Mouse (Mus musculus) midbrain, postnatal 0 days (tissue): ENCODE measurements at regions not wholly inside any gene's neighbourhood (a gene's known extent, or its start where the extent isn't known, plus 50 kb on each side); places are given as distances from the start of the nearest gene placed in this dataset.
A peak's percentile ranks its signal among the peaks of the same experiment; 100 is the strongest.

Experiments used
- ATAC-seq: fragments of 200-750 bp; cut with Nextera tagmentation; 2 replicates; pipeline ENCODE4 v1.8.0; 2017; ENCODE audit warnings: moderate number of reproducible peaks, mild to moderate bottlenecking, moderate TSS enrichment, moderate library complexity; ENCODE audit not compliant: low FRiP score
- DNase-seq: peaks from one replicate; pipeline ENCODE4 v3.0.0-alpha.2; 2015; ENCODE audit warnings: low spot score
- H3K27ac ChIP-seq: fragments of 300-500 bp; sonication (generic); 2 replicates; pipeline ENCODE4 v1.5.1; 2014; ENCODE audit warnings: low read depth, mild to moderate bottlenecking, low read length, mixed read lengths
- H3K27me3 ChIP-seq: fragments of 300-500 bp; sonication (generic); 2 replicates; pipeline ENCODE4 v1.6.1; 2014; ENCODE audit warnings: low read length, control low read depth, mixed read lengths; ENCODE audit not compliant: insufficient read depth
- H3K36me3 ChIP-seq: fragments of 300-500 bp; sonication (generic); 2 replicates; pipeline ENCODE4 v1.6.1; 2014; ENCODE audit warnings: low read length, control low read depth, mixed read lengths; ENCODE audit not compliant: insufficient read depth
- H3K4me1 ChIP-seq: fragments of 300-500 bp; sonication (generic); 2 replicates; pipeline ENCODE4 v1.6.1; 2014; ENCODE audit warnings: mild to moderate bottlenecking, control low read depth, antibody characterized with exemption, low read length, mixed read lengths; ENCODE audit not compliant: insufficient read depth
- H3K4me2 ChIP-seq: fragments of 300-500 bp; sonication (generic); 2 replicates; pipeline ENCODE4 v1.6.1; 2014; ENCODE audit warnings: low read depth, mild to moderate bottlenecking, low read length, mixed read lengths; ENCODE audit not compliant: poor library complexity, severe bottlenecking
- H3K4me3 ChIP-seq: fragments of 300-500 bp; sonication (generic); 2 replicates; pipeline ENCODE4 v1.5.1; 2014; ENCODE audit warnings: low read depth, mild to moderate bottlenecking, low read length, moderate library complexity
- H3K9ac ChIP-seq: fragments of 300-500 bp; sonication (generic); replicated peaks from 2 replicates; pipeline ENCODE4 v1.6.1; 2014; ENCODE audit warnings: mild to moderate bottlenecking, low read length, moderate library complexity, mixed read lengths; ENCODE audit not compliant: poor library complexity, severe bottlenecking
- H3K9me3 ChIP-seq: fragments of 300-500 bp; sonication (generic); 2 replicates; pipeline ENCODE4 v1.6.1; 2016; ENCODE audit warnings: low read length, control low read depth
- CTCF ChIP-seq: IDR thresholded peaks from 2 replicates; pipeline ENCODE4 v1.5.1; 2016; ENCODE audit warnings: antibody characterized with exemption, mild to moderate bottlenecking
- WGBS: fragments of 180-500 bp; shearing (Covaris S2); extraction: QIAGEN DNeasy Blood & Tissue Kit; methylation state at CpG from one replicate; pipeline ENCODE4 v1.1.7; 2014; 5-methylcytosine and 5-hydroxymethylcytosine counted together

DNA sequence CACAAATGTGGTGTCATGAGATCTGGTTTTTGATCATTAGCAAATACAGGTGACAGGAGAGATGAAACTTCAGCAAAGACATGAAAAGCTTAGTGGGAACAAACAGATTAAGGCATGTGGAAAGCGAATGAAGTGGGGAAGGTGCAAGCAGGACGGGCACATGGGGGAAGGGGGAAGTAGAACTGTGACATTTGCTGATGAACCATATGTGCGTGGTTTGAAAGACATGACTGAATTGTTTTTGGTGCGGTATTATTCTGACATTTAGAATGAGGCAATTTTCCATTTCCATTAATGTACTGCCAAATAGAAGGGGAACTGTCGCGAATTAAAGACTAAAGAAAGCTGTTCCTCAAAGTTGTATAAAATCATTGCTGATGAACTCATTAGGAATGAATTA, 521.5 kb upstream of the Nr3c2 start:
- ATAC-seq: no peak
- Histone ChIP-seq H3K9ac (no peak overlapping the region), H3K4me2 (no peak overlapping the region), H3K9me3 (no peaks in the 10 kb centered on the region), H3K4me3 (no peak overlapping the region), H3K36me3 (no peaks in the 10 kb centered on the region), H3K27ac (no peak overlapping the region), H3K27me3 (no peaks in the 10 kb centered on the region), H3K4me1 (no peaks in the 10 kb centered on the region)
- 90% methylated on average over 6 of the region's 6 CpGs for WGBS
- no peak for DNase-seq
- no peak for TF ChIP-seq CTCF

DNA sequence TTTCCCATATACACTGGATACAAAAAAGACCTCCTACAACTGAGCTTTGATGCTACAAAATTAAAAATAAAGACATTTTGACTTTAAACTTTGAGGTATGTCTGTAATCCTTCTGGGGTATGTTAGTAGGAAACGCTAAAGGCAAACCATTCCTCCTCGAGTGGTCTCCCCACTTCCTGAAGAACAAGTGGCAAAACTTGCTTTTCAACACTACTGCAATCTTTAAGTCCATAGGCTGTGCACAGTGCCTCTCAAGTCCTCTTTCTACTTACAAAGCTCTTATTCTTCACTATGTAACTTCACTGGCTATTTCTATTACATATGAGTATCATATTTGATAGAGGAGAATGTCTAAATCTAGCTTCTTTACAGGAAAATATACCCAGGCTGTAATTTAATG, 517.6 kb upstream of the Nr3c2 start:
- Histone ChIP-seq H3K4me2 (no peak overlapping the region), H3K27ac (no peak overlapping the region), H3K27me3 (no peaks in the 10 kb centered on the region), H3K4me1 (no peaks in the 10 kb centered on the region), H3K36me3 (no peaks in the 10 kb centered on the region), H3K9me3 (no peaks in the 10 kb centered on the region), H3K4me3 (no peak overlapping the region), H3K9ac (no peak overlapping the region)
- no peak for DNase-seq
- no peak for TF ChIP-seq CTCF
- 87% methylated on average over 2 of the region's 2 CpGs for WGBS
- ATAC-seq: no peak

DNA sequence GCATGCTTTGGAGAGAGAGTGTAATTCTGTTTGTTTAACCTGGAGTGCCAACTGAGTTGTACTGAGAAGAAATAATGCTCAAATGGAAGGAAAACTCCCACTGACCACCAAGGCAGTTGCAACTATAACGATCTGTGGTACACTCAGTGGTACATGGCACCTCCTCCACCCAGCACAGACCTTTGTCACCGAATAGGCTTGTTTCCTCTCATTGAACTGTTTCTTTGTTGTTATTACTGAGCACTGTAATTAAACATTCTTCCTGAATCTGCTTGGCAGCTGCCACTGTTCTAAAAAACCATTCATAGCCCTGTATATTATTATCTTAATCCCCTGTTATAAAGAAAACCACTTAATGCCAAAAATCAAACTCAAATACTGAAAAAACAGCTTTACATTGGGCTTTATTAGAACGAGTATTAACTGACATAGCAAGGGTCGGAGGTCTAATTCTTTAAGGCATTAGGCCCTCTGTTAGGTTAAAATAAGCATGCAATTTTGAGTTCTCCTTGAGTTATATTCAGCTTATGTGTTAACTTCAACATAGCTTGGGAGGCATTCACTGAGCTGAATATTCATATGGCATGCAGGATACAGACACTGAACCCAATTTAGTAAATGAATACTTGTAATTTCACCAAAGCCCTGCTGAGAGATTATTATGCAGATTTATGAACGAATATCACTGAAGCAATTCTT, 515.5 kb upstream of the Nr3c2 start:
- ATAC-seq: no peak
- WGBS: 33% methylated on average over 5 of the region's 5 CpGs
- H3K4me2 ChIP-seq: no peak overlapping the region
- no peaks in the 10 kb centered on the region for H3K4me1 ChIP-seq
- H3K4me3 ChIP-seq: no peak overlapping the region
- H3K27ac ChIP-seq: no peak overlapping the region
- H3K36me3 ChIP-seq: no peaks in the 10 kb centered on the region
- no peaks in the 10 kb centered on the region for H3K9me3 ChIP-seq
- TF ChIP-seq CTCF: no peak
- no peak for DNase-seq
- no peak overlapping the region for H3K9ac ChIP-seq
- no peaks in the 10 kb centered on the region for H3K27me3 ChIP-seq

DNA sequence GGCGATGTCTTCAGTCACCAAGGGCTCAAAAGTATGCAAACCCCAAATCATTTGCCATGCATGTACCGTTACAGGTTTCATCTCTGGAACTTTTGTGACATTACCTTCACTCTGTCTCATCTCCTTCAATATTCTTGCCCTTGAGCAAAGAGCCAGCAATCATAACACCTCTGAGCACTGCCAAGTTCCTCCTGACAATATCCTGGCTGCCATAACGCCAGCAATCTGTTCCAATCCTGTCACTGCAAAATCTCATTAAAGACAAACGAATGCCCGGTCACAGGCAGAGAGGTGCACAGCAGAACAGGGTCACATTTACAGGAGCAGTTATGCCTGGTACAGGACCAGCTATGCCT, 515.0 kb upstream of the Nr3c2 start:
- Histone ChIP-seq H3K9ac (no peak overlapping the region), H3K4me3 (no peak overlapping the region), H3K27me3 (no peaks in the 10 kb centered on the region), H3K4me1 (no peaks in the 10 kb centered on the region), H3K4me2 (no peak overlapping the region), H3K36me3 (no peaks in the 10 kb centered on the region), H3K27ac (no peak overlapping the region), H3K9me3 (no peaks in the 10 kb centered on the region)
- WGBS: 57% methylated on average over 5 of the region's 5 CpGs
- TF ChIP-seq CTCF: no peak
- DNase-seq: peak; percentile 60
- no peak for ATAC-seq

DNA sequence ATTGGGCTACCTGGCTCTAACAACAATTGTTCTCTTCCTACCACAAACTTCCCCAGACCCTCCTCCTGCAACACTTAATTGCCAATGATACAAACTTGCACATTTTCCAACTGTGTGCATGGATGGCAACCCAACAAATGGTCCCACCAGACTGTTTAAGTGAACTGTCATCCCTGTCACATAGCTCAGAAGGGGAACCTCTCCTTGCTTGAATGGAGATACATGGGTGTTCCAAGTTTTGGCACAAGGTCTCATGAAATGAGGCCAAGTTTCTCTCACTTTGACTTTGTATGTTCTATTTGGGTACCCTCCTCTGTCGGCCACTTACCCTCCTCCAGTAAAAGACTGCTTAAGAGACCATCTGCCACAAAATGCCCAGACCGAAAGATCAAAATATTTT, 507.2 kb upstream of the Nr3c2 start:
- ATAC-seq (no peak), DNase-seq (peak; percentile 33)
- Histone ChIP-seq H3K4me1 (no peaks in the 10 kb centered on the region), H3K27ac (no peak overlapping the region), H3K9me3 (no peaks in the 10 kb centered on the region), H3K9ac (no peak overlapping the region), H3K27me3 (no peaks in the 10 kb centered on the region), H3K4me3 (no peak overlapping the region), H3K4me2 (no peak overlapping the region), H3K36me3 (no peaks in the 10 kb centered on the region)
- 83% methylated on average over 2 of the region's 2 CpGs for WGBS
- TF ChIP-seq CTCF: no peak

DNA sequence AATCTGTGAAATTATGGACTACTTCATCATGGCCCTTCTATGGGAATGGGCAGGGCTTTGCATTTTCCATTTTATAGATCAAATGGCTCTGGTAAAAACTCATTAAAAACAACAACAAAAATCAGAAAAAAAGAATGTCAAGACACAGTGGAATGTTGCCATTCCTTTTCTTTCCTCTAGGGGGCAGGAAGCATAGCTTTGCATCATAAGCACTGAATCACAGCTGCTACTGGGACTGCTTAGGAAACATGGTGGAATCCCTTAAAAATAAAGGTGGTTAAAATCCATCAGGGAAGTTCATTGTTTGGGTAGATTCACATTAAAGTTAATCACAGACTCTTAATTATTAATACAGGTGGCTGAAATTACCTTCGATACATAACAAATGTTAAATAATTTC, 476.8 kb upstream of the Nr3c2 start:
- ATAC-seq (no peak), DNase-seq (no peak)
- no peak overlapping the region for H3K27ac ChIP-seq
- no peaks in the 10 kb centered on the region for H3K4me1 ChIP-seq
- H3K27me3 ChIP-seq: no peaks in the 10 kb centered on the region
- no peak overlapping the region for H3K4me2 ChIP-seq
- no peaks in the 10 kb centered on the region for H3K9me3 ChIP-seq
- TF ChIP-seq CTCF: peak; percentile 29; the same call in 1 of the 2 replicates
- no peaks in the 10 kb centered on the region for H3K36me3 ChIP-seq
- 91% methylated on average over 1 of the region's 1 CpGs for WGBS
- H3K9ac ChIP-seq: no peak overlapping the region
- H3K4me3 ChIP-seq: no peak overlapping the region
